Mouse (Mus musculus) layer of hippocampus, adult 8-10 months (tissue): Measurements from ENCODE around the gene Zswim7. TPM values are rescaled to one million over a fixed set of nuclear protein-coding genes. Genes with fewer than 3 reads are reported as not detected.
"Not testable (repeated sequence)": the region's sequence is repeated elsewhere in the genome, so short reads cannot be mapped to it uniquely, and the experiment has no call there.

Experiments
- DNase-seq, 2 experiments: peaks; one replicate each; pipeline ENCODE4 v3.0.0; 2022; ENCODE audit warnings: low spot score in 2 of 2
- total RNA-seq, 4 experiments: library from RNA; stranded (reverse); gene quantifications; 2 replicates each; pipeline ENCODE4 v1.2.4; 2022

Zswim7 gene
- total RNA-seq = 10 to 100 TPM; 12.3 to 16.6 (median 14.7) TPM

- peak; percentile 81 to 90 for DNase-seq
Observed at GRCm38 (mm10) chr11:62280675-62281600, at the start of gene Zswim7, which contains the start of gene Ttc19. Gene Zswim7 (minus strand): TSS chr11:62281375. Gene Ttc19 (plus strand): TSS chr11:62281473.

DNA sequence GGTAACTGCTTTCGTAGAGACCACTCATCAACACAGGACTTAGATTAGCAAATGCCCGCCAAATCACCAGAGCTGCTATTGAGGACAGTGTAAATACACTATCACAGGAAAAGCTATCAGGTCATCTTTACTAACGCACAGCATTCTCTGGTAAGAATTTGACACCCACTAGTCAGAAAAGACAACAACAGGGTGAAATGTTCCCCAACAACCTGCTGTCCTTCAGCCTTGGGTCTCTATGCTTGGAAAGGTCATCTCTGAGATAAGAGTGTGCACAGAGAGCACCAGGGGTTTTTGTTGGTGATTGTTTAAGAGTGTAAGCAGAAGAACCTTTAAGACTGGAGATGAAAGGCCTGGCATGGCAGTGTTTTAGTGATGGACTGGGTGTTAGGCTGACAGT is 42.5 kb upstream of the Zswim7 start:
- no peak for DNase-seq

DNA sequence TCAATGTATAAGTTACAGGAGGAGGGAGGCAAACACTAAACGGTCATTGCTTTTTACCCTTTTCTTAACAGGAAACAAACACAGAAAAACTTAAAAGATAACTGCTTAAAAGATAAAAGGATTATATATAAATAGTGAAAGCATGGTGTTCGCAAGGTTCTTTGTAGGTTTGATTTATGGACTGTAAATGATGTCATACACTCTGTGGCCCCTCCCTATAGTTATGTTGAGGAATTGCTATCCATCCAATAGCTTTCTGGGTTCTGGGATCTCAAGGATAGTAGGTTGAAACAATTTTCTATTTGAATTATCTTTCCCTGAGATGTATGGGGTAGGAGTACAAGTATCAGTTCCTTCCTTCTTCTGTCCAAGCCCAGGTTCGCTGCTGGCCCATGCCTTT is 38.9 kb upstream of the Zswim7 start:
- DNase-seq = no peak

GRCm38 (mm10) chr11:62317746-62318145 is 36.6 kb upstream of the Zswim7 start:
- DNase-seq = peak; percentile 82 to 86

GRCm38 (mm10) chr11:62314984-62315383 is 33.8 kb upstream of the Zswim7 start:
- no peak for DNase-seq

- DNase-seq = no peak
Observed at GRCm38 (mm10) chr11:62309296-62309695, 28.1 kb upstream of the Zswim7 start.

DNA sequence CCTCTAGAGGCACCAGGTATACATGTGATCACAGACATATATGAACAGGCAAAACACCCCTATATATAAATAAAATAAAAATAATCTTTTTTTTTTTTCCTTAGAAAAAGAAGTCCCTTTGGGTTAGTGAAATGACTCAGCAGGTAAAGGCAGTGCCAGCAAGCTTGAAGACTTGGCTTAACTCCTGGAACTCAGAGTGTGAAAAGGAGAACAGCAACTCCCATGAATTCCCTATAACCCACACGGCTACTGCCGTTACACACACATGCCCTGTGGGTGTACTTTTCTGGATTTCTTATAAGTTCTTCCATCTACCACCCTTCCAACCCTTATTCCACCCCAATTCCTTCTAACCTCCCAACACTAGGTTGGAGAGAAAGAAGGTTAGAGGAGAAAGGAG is 24.7 kb upstream of the Zswim7 start:
- DNase-seq = no peak

- DNase-seq = no peak
Observed at GRCm38 (mm10) chr11:62298883-62299282, 17.7 kb upstream of the Zswim7 start.

DNA sequence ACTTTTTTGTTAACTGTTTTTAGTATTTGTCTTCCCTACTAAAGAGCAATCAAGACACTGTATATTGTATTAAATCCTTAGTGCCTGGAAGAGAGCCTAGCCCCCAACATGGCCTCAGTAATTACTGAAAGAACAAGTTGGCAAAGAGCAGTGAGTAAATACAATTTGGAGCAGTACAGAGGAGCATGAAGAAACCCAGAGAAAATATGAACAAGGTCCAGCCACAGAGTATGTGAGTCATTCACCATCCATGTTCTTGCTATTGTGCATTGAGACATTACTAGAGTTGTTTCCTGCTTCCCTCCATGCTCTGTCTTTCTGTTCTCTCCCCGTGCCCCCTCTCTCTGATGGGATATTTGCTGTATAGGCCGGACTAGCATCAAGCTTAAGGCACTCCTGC is 12.9 kb upstream of the Zswim7 start:
- no peak for DNase-seq

DNA sequence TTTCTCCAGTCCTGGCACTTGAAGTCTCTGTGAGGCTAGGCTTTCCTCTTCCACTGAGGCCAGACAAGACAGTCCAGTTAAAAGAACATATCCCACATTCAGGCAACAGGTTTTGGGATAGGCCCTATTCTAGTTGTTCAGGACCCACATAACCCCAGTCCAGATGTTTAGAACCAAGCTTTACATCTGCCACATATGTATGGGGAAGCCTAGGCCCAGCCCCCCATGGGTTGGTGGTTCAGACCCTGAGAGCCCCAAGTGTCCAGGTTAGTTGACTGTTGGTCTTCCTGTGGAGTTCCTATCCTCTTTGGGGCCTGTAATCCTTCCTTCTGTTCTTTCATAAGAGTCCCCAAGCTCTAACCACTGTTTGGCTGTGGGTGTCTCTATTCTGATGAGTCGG is 6.5 kb upstream of the Zswim7 start:
- no peak for DNase-seq

DNA sequence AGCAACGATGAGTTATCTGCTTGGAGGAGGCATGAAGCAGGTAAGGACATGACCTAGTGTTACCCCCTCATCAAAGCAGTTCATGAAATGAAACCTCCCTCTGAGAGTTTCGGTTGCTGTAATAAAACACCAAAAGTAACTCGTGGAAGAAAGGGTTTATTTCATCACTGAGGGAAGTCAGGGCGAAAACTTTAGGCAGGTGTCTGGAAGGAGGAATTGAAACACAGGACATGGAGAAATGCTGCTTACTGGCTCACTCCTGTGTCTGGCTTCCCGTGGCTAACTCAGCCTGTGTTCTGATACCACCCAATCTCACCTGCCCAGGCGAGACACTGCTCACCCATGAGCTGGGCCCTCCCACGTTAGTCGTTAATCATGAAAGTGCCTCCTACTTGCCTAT is 3.8 kb upstream of the Zswim7 start:
- no peak for DNase-seq

- DNase-seq = not testable (repeated sequence)
Observed at GRCm38 (mm10) chr11:62284020-62284419, 2.8 kb upstream of the Zswim7 start.

DNA sequence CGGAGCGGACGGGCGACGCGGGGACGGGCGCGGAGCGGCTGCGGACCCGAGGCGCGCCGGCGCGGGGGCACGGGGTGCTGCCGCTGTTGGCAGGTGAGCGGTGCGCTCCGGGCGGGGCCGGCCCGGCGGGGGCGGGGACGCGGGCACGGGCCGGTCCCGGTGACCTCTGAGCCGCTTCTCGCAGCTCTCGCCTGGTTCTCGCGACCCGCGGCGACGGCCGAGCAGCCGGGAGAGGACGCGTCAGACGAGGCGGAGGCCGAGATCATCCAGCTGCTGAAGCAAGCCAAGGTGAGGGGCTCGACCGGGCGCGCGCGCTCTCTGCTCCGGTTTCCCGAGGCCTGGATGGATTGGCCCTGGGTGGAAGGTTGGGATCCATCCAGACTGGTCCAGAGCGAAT is 424 bp upstream of the Zswim7 start:
- DNase-seq = no peak

DNA sequence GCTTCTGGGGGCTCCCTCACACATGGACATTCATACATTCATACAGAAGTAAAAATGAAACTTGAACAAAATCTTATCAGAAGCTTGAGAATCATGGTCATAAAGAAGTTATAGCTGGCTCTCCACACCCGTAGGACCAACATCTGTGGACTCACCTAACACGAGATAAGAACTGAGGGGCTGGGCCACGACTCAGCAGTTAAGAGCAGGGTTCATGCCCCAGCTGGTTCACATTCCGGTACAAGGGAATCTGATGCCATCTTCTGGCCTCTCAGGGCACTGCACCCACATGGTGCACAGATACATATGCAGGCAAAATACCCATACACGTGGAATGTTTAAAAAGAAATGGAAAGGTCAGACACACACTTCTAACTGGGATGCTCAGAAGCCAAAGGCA is 3.1 kb downstream of the Zswim7 start:
- peak in 1 of 2 experiments; percentile 38 for DNase-seq

- DNase-seq = no peak
Observed at GRCm38 (mm10) chr11:62277086-62277485, 4.1 kb downstream of the Zswim7 start.

DNA sequence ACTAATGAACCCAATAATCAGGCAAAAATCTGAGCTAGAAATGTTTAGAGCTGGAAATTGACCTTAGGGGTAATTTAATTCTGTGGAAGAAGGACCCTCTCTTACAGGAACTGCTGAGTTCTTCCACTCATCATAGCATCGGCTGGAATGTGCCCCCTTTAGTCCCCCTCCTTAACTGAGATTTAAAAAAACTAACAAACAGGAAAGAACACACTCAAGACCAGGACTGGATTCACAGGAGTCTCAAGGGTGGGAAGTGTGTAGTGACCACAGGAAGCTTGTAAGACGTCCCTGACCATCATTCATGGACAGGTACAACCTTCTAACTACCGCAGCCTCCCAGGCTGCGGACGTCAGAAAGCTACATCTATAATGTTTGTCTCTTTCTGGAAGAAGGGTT is 10.3 kb downstream of the Zswim7 start:
- DNase-seq = no peak

DNA sequence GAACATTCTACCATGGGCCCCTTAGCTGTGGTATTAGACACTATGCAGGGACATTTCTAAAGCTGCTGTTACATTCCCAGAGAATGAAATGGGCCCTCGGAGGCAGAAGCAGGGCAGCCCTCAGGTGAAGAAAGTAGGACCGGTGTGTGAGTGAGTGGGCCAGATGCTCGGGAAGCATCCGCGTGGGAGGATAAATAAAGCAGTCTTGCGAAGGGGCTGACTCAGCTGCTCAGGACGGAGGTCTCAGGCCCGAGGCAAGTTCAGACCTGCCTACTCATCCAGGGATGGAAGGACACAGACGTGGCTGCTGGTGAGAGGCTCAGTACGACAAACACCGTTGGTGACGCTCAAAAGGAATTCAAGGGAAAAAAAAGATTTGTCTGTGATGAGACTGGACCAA is 12.1 kb downstream of the Zswim7 start:
- no peak for DNase-seq

DNA sequence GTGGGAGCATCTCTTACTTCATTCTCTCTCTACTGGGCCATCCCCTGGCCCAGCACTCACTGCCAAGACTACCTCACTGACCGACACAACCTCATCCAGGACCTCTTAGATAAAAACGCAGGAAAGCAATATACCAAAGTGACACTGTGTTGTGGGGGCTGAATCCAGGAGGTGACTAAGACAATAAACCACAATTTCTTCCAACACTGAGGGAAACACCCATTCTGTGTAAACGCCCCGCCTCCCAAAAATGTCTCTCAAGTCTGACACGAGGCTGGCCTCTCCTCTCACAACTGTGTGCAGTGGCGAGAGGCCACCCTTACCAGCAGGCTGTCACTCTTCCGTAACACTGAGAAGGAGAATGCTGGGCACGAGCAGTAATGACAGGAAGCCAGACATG is 12.8 kb downstream of the Zswim7 start:
- DNase-seq = no peak

DNA sequence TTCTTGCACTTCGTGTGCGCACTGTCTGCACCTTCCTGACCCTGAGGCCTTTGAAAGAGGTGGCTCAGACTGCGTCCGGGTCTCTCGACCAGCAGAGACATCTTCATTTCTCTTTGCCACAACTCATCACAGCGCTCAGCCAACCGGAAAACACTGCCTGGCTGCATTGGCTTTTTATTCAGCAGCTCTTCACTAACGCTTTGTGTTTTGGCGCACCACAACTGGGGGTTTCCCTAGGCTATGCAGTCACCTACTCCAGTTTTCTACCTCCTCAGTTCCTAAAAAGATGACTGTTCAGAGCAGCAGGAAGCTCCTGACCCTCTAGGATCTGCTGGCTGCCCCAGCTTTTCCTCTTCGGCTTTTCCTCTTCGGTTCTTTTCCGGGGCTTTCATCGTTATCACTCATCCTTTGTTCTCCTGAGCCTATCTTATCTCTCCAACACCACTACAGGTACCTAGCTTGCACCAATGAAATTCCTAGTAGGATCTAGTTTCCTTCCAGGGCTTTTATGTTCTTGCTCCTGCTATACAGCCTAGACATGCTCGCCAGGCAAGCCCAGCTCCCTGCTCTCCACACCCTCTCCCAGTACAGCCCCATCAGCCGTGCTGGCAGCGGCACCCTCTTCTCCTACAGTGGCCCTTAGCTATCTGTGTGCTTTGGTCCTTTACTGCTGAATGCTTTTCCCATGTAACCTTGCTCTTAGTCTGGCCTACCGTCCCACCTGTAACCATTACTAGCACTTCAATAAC is 14.5 kb downstream of the Zswim7 start:
- DNase-seq = no peak

GRCm38 (mm10) chr11:62265642-62266041 is 15.5 kb downstream of the Zswim7 start:
- DNase-seq = no peak

DNA sequence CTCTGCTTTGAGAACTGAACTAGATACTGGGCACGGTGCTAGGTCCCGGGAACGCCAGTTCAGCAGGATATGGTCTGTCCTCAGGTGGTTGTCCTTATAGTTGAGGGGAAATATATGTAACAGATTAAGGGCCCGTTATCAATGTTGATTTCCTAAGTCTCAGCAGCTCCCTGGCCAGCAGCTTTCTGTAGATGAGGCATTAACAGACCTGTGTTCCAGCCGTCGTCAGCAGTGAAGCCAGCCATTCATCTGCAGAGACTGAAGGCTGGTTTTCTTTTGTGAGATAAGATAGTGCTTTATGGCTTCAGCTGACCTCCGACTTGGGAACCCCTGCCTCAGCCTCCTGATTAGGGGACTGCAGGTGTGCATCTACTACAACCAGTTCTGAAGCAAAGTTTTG is 17.2 kb downstream of the Zswim7 start:
- DNase-seq = no peak

DNA sequence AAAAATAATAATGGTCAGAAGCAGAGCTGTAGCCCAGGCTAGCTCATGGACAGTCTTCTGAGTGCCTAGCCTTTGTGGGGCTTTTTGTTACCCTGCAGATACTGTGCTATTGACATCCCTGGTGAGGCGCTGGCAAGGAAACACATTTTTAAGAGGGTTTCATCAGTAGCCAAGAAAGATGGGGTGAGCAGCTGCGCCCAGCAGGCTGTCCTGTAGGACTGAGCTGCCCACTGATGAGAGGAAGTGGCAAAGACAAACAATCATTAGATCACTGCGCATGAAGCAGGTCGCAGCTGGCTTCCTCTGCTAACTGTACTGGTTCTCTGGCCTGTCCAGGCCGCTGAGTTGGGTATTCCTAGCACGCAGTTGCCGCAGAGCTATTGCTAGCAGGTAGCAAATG is 17.6 kb downstream of the Zswim7 start:
- no peak for DNase-seq

DNA sequence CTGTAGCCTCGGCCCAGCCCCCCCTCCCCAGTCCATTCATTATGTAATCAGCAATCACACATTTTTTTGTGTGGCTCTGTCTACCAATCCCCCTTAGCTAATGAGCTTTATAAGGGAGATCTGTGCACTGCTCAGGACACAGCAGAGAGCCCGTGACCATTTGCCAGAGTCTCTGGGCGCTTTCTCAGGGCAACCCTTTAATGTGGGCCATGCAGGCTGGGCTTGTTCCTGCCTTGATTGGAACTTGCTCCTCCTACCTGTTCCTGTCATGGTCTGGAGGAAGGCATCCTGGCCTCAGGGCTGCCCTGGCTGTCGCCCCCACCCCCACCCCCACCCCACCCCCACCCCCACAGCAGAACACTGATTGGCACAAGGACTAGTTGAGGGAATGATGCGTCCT is 22.0 kb downstream of the Zswim7 start:
- DNase-seq = no peak
